Mouse (Mus musculus) megakaryocyte, embryonic 14.5 days (primary cell): ENCODE measurements around the gene Ccdc33.

Experiments
- FLI1 ChIP-seq: IDR thresholded peaks from 2 replicates; pipeline ENCODE4 v1.6.1; 2012; ENCODE audit warnings: low read length, inconsistent platforms, mixed read lengths
- GATA1 ChIP-seq: IDR thresholded peaks from 3 replicates; pipeline ENCODE4 v1.6.1; 2012; ENCODE audit warnings: mixed read lengths, low read length, inconsistent platforms, borderline replicate concordance

GRCm38 (mm10) chr9:58159855-58160254, 41.2 kb upstream of the Ccdc33 start:
- no peak for TF ChIP-seq FLI1
- TF ChIP-seq GATA1 = no peak
